Mouse (Mus musculus): ENCODE measurements at regions not wholly inside any gene's neighbourhood (a gene's known extent, or its start where the extent isn't known, plus 50 kb on each side); places are given as distances from the start of the nearest gene placed in this dataset.

DNA sequence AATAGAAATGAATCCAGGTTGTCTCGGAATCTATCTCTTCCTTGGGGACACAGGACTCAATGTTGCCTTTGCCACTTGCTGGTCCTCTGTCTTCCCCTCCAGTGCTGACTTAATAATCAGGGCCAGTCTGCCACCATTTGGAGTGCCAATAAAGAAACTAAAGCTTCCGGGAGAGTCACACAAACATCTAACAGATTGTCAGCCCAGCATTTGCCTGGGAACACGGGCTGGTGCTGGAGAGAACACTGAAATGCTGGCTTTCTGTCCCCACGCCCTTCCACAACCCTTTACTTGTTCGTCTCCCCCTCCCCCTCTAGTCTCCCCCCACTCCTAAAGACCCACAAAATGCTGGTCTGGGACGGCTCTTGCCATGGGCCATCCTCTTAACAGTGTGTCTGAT is 104.4 kb upstream of the Prox1 start:
- no peak for TF ChIP-seq CTCF (IDR thresholded peaks at IDR 0.05; ENCODE audit: low read depth)
- TF ChIP-seq EP300 (IDR thresholded peaks at IDR 0.05; ENCODE audit: low read depth), result no peak
- Histone ChIP-seq H3K9me3 (ENCODE audit: low read length) (no peaks in the 10 kb centered on the region), H3K4me2 (ENCODE audit: low read depth, low read length) (no peak overlapping the region), H3K36me3 (replicated peaks; ENCODE audit: insufficient read depth, low read length) (no peaks in the 10 kb centered on the region), H3K27ac (ENCODE audit: low read depth) (no peak overlapping the region), H3K4me3 (ENCODE audit: low read depth, low read length) (no peak overlapping the region), H3K4me1 (ENCODE audit: insufficient read depth) (no peaks in the 10 kb centered on the region), H3K27me3 (ENCODE audit: insufficient read depth, low read length) (no peaks in the 10 kb centered on the region), H3K9ac (replicated peaks) (no peak overlapping the region)
- ATAC-seq (no peak), DNase-seq (no peak)
- 64% methylated on average over 6 of the region's 6 CpGs for WGBS (ENCODE audit: insufficient replicate concordance)

DNA sequence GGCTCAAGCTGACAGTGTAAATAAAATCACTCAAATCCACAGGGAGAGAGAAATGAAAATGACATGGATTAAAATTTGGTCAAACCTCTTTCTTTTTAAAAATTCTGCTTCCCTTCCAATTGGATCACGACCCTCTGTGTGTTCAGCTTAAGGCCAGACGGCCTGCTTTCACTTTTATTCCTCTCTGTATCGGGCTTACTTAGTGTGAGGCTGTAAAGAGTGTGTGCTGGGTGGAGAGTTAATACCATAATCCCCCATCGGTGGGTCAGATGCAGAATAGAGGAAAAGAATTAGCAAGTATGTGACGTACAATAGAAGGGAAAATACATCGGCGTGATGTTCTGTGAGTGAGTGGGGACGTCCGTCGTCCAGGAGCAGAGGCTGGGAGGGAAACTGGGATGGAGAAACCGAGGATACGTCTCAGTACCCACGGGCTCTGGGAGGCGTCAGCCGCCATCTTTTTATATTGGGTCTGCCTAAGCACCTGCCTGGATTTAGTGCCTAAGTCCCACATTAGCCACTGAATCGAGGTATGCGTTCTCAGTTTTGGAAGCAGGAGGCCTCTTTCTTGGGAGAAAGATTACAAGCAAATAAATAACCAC is 100.4 kb upstream of the Prox1 start:
- no peak overlapping the region for H3K9ac ChIP-seq (replicated peaks)
- TF ChIP-seq CTCF (IDR thresholded peaks at IDR 0.05; ENCODE audit: low read depth), result no peak
- no peak for TF ChIP-seq EP300 (IDR thresholded peaks at IDR 0.05; ENCODE audit: low read depth)
- no peaks in the 10 kb centered on the region for H3K9me3 ChIP-seq (ENCODE audit: low read length)
- H3K27ac ChIP-seq (ENCODE audit: low read depth), result no peak overlapping the region
- no peaks in the 10 kb centered on the region for H3K27me3 ChIP-seq (ENCODE audit: insufficient read depth, low read length)
- DNase-seq (no peak), ATAC-seq (no peak)
- 81% methylated on average over 17 of the region's 17 CpGs for WGBS (ENCODE audit: insufficient replicate concordance)
- no peaks in the 10 kb centered on the region for H3K36me3 ChIP-seq (replicated peaks; ENCODE audit: insufficient read depth, low read length)
- no peak overlapping the region for H3K4me3 ChIP-seq (ENCODE audit: low read depth, low read length)
- no peak overlapping the region for H3K4me2 ChIP-seq (ENCODE audit: low read depth, low read length)
- no peaks in the 10 kb centered on the region for H3K4me1 ChIP-seq (ENCODE audit: insufficient read depth)

DNA sequence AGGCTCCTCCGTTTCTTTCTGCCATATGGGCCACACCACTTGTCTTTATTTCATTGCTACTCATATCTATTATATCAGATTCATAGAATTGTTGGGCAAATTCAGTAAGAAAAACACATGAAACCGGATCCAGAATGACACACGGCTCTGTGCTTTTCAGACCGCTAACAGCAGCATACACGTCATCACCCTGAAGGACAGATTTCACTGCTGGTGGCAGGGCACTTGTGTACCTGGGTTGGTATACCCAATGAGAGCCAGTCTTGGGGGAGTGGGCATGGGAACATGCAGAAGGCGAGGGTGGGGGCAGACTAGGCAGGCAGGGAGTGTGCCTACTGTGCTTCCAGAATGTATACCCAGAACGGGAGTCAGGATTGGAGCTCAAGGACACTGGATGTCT is 98.7 kb upstream of the Prox1 start:
- H3K9me3 ChIP-seq (ENCODE audit: low read length), result no peaks in the 10 kb centered on the region
- no peak for TF ChIP-seq EP300 (IDR thresholded peaks at IDR 0.05; ENCODE audit: low read depth)
- no peak for TF ChIP-seq CTCF (IDR thresholded peaks at IDR 0.05; ENCODE audit: low read depth)
- no peaks in the 10 kb centered on the region for H3K36me3 ChIP-seq (replicated peaks; ENCODE audit: insufficient read depth, low read length)
- H3K27ac ChIP-seq (ENCODE audit: low read depth), result no peak overlapping the region
- no peak overlapping the region for H3K9ac ChIP-seq (replicated peaks)
- no peak for ATAC-seq
- DNase-seq, result no peak
- no peak overlapping the region for H3K4me3 ChIP-seq (ENCODE audit: low read depth, low read length)
- 79% methylated on average over 7 of the region's 7 CpGs for WGBS (ENCODE audit: insufficient replicate concordance)
- no peak overlapping the region for H3K4me2 ChIP-seq (ENCODE audit: low read depth, low read length)
- no peaks in the 10 kb centered on the region for H3K27me3 ChIP-seq (ENCODE audit: insufficient read depth, low read length)
- no peaks in the 10 kb centered on the region for H3K4me1 ChIP-seq (ENCODE audit: insufficient read depth)

DNA sequence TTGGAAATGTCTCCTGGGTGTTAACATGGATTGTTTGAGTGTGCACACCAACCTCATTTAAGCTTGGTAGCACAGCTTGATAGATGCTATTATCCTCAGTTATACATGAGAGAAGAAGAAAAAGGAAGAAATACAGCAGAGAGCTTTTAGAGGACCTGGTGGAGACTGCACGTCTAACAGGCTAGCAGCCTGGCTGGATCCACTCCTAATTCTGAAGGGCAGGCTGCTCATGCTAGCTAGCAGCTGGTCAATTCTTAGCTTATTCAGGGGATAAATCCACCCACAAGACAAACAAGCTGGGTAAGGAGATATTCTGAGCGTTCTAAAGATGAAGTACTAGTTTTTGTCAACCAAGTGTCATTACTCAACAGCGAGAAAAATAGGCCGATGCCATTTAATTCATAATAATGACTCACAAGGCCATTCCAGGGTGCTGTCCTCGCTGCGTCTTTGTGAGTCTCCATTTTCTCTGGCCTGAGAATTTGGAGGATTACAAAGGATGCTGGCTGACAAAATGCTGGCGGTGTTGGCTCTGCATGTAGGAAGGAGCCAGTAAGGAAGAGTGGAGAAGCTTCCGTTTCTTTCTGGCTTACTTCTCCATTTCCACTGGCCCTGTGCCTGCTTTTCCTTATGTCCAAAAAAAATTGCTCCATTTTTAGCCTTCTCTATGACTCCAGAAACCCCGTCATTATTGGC is 94.7 kb upstream of the Prox1 start:
- Histone ChIP-seq H3K4me3 (ENCODE audit: low read depth, low read length) (no peak overlapping the region), H3K9me3 (ENCODE audit: low read length) (peaks cover 2% of the 10 kb centered on the region), H3K4me2 (ENCODE audit: low read depth, low read length) (no peak overlapping the region), H3K27ac (ENCODE audit: low read depth) (no peak overlapping the region), H3K36me3 (replicated peaks; ENCODE audit: insufficient read depth, low read length) (no peaks in the 10 kb centered on the region), H3K9ac (replicated peaks) (no peak overlapping the region), H3K27me3 (ENCODE audit: insufficient read depth, low read length) (no peaks in the 10 kb centered on the region), H3K4me1 (ENCODE audit: insufficient read depth) (no peaks in the 10 kb centered on the region)
- TF ChIP-seq CTCF (IDR thresholded peaks at IDR 0.05; ENCODE audit: low read depth), result no peak
- no peak for TF ChIP-seq EP300 (IDR thresholded peaks at IDR 0.05; ENCODE audit: low read depth)
- DNase-seq (no peak), ATAC-seq (no peak)
- WGBS (ENCODE audit: insufficient replicate concordance), result 81% methylated on average over 9 of the region's 9 CpGs

DNA sequence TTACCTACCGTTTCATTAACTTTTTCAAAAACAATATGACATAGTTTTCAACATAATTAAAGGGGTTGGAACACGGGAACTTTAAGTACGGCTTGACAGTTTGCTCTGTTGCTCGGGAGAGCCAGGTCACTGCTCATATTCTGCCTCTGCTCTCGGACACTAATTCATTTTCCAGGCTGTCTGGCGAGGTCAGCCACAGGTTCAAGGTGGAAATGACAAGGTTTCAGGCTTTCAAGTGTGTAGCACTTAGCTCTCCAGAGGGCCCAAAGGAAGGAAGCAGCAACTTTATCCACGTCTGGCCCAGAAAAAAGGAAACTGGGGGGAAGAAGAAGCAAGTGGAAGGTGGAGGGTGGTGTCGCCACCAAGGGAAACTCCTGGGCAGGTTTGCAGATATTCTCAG is 94.0 kb upstream of the Prox1 start:
- Histone ChIP-seq H3K4me1 (ENCODE audit: insufficient read depth) (no peaks in the 10 kb centered on the region), H3K9me3 (ENCODE audit: low read length) (peaks cover 2% of the 10 kb centered on the region), H3K4me2 (ENCODE audit: low read depth, low read length) (no peak overlapping the region), H3K9ac (replicated peaks) (no peak overlapping the region), H3K27me3 (ENCODE audit: insufficient read depth, low read length) (no peaks in the 10 kb centered on the region), H3K36me3 (replicated peaks; ENCODE audit: insufficient read depth, low read length) (no peaks in the 10 kb centered on the region), H3K27ac (ENCODE audit: low read depth) (no peak overlapping the region), H3K4me3 (ENCODE audit: low read depth, low read length) (no peak overlapping the region)
- WGBS (ENCODE audit: insufficient replicate concordance), result 62% methylated on average over 8 of the region's 8 CpGs
- no peak for TF ChIP-seq EP300 (IDR thresholded peaks at IDR 0.05; ENCODE audit: low read depth)
- TF ChIP-seq CTCF (IDR thresholded peaks at IDR 0.05; ENCODE audit: low read depth), result no peak
- ATAC-seq (no peak), DNase-seq (no peak)

DNA sequence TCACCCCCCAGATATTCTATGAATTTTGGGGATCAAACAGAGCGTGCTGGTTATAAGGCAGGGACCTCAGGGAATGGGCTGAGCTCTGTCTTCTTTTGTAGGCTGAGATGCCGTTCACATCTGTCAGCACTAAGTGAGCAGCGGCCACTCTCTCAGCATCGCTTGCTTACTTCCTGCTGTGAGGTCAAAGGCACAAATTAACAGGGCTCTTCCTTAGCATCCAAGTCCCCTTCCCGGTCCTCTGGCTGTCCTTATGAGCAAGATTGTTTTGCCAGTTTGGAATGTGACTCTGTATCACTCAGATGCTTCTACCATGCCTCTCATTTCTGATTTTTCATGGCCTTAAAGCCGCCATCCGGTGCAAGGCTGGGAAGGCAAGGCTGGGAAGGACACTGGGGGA is 93.1 kb upstream of the Prox1 start:
- H3K9me3 ChIP-seq (ENCODE audit: low read length), result peaks cover 2% of the 10 kb centered on the region
- no peak overlapping the region for H3K4me2 ChIP-seq (ENCODE audit: low read depth, low read length)
- H3K9ac ChIP-seq (replicated peaks), result no peak overlapping the region
- no peak overlapping the region for H3K27ac ChIP-seq (ENCODE audit: low read depth)
- no peak overlapping the region for H3K4me3 ChIP-seq (ENCODE audit: low read depth, low read length)
- no peaks in the 10 kb centered on the region for H3K36me3 ChIP-seq (replicated peaks; ENCODE audit: insufficient read depth, low read length)
- no peaks in the 10 kb centered on the region for H3K4me1 ChIP-seq (ENCODE audit: insufficient read depth)
- no peaks in the 10 kb centered on the region for H3K27me3 ChIP-seq (ENCODE audit: insufficient read depth, low read length)
- no peak for DNase-seq
- no peak for ATAC-seq
- WGBS (ENCODE audit: insufficient replicate concordance), result 69% methylated on average over 7 of the region's 7 CpGs
- TF ChIP-seq CTCF (IDR thresholded peaks at IDR 0.05; ENCODE audit: low read depth) (no peak), EP300 (IDR thresholded peaks at IDR 0.05; ENCODE audit: low read depth) (no peak)

All from liver, postnatal 0 days (tissue).